Mouse (Mus musculus): Measurements from ENCODE around the gene Dpf2.

Gene Dpf2

GRCm38 (mm10) chr19:5913007-5913719 lies at the start of gene Dpf2:
Dpf2 (minus strand) TSS chr19:5913010.
- no peak for DNase-seq (ENCODE audit: extremely low read depth, low read depth, low spot score)

GRCm38 (mm10) chr19:5957371-5957770 lies 44.6 kb upstream of the Dpf2 start:
- no peak for DNase-seq (ENCODE audit: extremely low read depth, low read depth, low spot score)

GRCm38 (mm10) chr19:5956685-5957084 lies 43.9 kb upstream of the Dpf2 start:
- no peak for DNase-seq (ENCODE audit: extremely low read depth, low read depth, low spot score)

DNA sequence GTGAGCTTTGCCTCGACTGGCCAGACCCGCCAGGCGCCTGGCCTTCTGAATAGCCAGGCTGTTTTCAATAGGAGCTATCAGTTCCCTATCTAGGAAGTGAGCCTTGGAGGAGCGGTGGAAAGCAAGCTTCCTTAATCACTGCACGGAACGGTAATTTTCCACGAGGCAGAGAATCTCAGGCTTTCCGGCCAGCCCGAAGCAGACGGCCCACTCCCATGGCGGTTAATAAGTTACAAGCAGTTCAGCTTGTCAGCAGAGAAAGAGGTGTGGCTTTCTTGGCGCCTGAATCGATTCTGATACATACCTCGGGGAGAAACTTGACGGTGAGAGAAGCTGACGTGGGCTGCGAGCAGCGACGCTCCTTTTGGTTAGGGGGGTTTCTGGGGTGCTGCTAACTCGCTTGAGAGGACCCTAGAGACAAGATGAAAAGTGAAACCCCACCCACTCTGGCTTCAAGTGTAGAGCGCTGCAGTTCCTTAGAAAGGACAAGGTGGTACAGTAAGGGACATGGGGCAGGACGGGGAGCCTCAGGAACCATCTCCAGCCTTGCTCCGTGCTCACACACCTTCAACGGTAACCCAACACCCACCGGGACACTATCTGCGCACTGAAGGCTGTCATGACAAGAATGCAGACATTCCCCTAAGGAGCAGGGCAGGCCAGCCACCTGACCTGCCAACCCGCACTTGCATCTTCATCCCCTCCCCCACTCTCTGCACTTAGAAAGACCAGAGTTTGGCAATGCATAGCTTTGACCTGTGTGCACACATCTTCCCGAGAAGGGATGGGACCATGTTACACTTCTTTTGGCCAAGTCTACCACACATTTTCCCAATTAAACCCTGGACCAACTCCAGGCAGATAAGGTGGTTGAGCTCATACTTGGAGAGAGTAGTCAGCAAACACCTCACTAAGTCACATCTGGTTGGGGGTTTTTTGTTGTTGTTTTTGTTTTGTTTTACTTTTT lies 43.2 kb upstream of the Dpf2 start:
- DNase-seq (ENCODE audit: extremely low read depth, low read depth, low spot score): no peak

- no peak for DNase-seq (ENCODE audit: extremely low read depth, low read depth, low spot score)
Observed at GRCm38 (mm10) chr19:5954936-5955335, 42.1 kb upstream of the Dpf2 start.

GRCm38 (mm10) chr19:5954031-5954710 lies 41.4 kb upstream of the Dpf2 start:
- no peak for DNase-seq (ENCODE audit: extremely low read depth, low read depth, low spot score)

DNA sequence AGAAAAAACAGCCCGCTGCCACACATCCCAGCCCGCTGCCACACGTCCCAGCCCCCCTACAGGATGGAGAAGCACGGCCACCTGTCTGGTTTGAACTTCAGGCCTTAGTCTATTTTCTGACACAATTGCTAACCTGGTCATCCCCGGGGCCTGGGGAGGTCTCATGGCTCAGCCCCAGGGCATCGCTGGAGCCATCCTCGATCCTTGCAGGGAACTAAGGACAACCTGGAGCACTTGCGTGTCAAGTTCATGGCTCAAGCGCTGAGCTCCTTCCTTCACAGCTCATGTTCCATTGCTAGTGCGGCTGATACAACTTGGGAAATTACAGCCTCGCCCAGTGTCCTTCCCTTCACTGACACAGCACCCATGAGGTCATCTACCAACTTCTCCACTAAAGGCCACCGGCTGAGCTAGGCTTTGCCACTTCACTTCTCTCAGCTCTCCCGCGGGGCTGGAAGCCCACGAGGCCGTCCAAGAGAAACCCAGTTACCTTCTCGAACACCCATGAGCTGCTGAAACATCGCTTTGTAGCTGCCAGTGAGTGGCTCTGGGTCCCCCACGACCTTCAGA lies 40.5 kb upstream of the Dpf2 start:
- DNase-seq (ENCODE audit: extremely low read depth, low read depth, low spot score): no peak

DNA sequence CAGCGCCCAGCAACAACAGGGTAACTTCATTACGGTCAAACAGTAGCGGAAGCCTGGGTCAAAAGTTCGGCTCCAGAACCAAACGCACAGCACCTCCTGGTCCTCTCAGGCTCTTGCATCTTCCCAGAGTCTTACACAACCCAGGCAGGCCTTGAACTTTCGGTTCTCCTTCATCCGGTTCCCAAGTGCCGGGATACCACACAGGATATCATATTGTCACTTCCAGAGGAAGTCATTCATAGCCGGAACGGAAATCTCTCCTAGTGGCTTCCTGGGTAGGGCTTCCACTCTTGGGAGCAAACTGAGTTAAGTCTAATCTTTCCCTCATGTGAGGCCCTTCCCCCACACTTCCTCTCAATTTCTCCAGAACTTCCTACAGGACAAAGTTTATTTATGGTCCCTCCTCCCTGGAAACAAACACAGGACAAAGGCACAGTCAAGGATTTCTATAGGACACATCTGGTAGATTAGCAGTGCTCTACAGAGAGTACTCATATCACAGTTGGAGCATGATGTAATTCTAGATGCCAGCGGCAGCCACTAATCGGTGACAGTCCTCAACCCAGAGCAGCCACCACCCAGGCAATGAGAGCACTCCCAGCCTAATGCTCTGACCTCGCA lies 39.4 kb upstream of the Dpf2 start:
- no peak for DNase-seq (ENCODE audit: extremely low read depth, low read depth, low spot score)

- no peak for DNase-seq (ENCODE audit: extremely low read depth, low read depth, low spot score)
Observed at GRCm38 (mm10) chr19:5951631-5952030, 38.8 kb upstream of the Dpf2 start.

- no peak for DNase-seq (ENCODE audit: extremely low read depth, low read depth, low spot score)
Observed at GRCm38 (mm10) chr19:5950218-5950617, 37.4 kb upstream of the Dpf2 start.

- no peak for DNase-seq (ENCODE audit: extremely low read depth, low read depth, low spot score)
Observed at GRCm38 (mm10) chr19:5945891-5946290, 33.1 kb upstream of the Dpf2 start.

- DNase-seq (ENCODE audit: extremely low read depth, low read depth, low spot score): no peak
Observed at GRCm38 (mm10) chr19:5945027-5945426, 32.2 kb upstream of the Dpf2 start.

DNA sequence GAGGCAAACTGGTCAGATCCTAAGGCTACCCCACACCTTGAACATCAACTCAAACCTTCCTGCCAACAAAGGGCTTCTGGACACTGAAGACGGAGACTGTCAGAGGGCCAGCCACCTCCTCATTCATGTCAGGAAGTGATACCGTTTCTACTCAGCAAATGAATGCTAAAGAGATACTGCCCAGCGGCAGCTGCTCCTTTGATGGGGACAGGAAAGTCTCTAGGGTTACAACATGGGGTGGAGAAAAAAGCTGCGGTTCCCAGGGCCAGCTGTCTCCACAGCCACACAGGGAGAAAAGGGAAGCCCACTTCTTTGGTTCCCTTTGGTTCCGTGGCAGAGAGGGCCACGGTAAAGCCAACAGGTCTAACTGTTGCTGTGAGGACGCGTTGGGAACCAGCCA lies 31.3 kb upstream of the Dpf2 start:
- DNase-seq (ENCODE audit: extremely low read depth, low read depth, low spot score): no peak

DNA sequence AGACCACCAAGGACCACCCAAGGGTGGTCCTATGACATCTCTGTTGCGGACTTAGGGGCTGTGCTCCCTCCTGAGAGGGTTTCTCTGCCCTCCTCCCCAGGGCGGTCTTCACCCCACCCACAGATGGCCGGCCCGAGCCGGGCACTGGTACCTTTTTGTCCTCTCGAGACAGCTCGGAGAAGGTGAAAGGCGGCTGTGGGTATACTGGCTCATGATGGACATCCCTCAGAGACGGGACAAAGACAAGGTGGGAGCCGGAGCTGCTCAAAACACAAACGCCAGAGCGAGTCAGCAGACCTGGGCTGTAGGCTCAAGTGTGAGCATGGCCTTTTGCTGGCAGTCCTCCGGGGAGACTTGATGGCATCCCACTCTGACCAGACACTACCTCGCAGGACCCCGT lies 30.6 kb upstream of the Dpf2 start:
- DNase-seq (ENCODE audit: extremely low read depth, low read depth, low spot score): no peak

GRCm38 (mm10) chr19:5942581-5942980 lies 29.8 kb upstream of the Dpf2 start:
- no peak for DNase-seq (ENCODE audit: extremely low read depth, low read depth, low spot score)

DNA sequence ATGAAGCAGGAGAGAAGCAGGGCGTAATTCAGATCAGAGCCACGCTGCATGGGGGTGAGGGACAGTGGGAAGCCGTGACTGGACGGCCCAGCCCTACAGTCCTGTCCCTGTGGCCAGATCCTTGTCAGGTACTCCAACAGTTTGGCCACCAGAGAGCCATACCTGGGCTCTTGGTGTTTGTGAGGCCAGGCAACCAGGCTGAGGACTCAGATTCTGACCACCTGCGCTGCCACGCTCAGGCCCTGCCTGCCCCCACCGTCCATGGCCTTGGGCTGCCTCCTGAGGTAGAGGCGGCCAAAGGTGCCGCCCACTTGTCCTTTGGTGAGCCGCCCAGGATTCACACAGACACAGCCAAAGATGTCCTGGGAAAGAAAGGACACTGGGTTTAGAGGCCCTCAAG lies 27.8 kb upstream of the Dpf2 start:
- DNase-seq (ENCODE audit: extremely low read depth, low read depth, low spot score): no peak

DNA sequence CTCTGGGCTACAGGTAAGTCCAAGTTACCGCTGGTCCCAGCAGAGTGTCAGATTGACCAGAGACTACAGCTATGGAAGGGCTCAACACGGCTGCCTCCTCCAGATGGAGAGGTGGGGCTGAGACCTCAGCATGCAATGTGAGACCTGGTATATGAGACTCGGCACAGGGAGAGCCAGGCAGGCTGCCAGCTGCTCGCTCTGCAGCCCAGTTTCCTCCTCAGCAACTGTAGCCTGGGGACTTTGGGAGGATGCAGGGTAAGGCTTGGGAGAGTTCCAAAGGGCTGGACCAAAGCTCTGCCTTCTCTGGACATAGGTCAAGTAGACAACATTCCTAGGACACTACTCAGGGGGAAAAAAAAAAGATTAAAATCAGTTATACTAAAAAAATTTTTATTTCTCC lies 27.4 kb upstream of the Dpf2 start:
- no peak for DNase-seq (ENCODE audit: extremely low read depth, low read depth, low spot score)

DNA sequence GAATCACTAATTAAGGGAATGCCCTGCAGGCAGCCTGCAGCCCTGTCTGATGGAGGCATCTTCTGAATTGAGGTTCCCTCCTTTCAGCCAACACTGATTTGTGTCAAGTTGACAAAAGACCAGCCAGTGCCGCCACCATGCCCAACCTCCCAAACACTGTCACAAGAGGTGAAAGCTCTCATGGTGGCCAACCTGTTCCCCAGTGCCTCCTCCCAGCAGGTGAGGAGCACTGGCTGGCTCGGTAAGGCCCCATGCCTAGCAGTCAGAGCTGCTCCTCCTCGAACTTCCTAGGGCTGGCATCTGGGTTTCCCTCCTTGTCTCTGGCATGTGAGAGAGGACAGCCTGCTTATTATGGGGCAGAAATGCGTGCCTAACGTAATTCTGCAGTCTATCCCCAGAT lies 26.9 kb upstream of the Dpf2 start:
- no peak for DNase-seq (ENCODE audit: extremely low read depth, low read depth, low spot score)

DNA sequence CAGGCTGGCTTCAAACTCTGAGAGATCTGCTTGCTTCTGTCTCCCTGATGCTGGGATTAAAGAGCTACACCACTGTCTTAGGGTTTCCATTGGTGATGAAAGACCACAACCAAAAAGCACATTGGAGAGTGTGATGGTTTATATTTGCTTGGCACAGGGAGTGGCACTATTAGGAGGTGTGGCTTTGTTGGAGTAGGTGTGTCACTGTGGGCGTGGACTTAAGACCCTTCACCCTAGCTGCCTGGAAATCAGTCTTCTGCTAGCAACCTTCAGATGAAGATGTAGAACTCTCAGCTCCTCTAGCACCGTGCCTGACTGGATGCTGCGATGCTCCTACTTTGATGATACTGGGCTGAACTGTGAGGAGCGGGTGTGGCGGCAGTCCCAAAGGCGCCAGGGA lies 25.7 kb upstream of the Dpf2 start:
- DNase-seq (ENCODE audit: extremely low read depth, low read depth, low spot score): no peak

DNA sequence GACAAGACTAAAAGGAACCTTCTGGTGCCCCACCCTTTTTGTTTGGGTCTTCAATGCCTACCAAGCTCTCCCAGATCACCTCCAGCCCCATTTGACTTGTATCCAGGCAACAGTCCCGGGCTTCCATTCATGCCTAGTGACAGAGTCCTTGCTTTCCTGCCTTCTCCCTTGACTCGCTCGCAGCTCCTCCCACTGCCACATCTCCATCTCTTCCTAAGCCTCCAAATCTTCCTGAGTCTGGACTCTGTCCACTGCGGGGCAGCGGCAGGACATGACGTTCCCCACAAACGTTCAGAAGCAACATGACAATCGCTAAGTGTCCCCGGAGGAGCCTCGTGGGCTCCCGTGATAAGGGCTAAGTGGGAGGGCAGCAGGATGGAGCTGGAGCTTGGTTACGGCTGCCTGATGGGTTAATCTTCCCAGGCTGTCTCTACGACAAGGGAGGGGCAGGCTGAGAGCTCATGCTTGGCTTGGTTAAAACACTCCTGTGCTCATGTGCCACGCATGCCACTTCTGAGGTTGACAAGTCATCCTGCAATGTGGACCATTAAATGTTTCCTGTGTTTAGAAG lies 25.1 kb upstream of the Dpf2 start:
- DNase-seq (ENCODE audit: extremely low read depth, low read depth, low spot score): no peak
